Mouse (Mus musculus) small intestine, adult 2 months (tissue): ENCODE measurements around the gene Plekho2.

Experiments
- CTCF ChIP-seq: fragments of 200-500 bp; IDR thresholded peaks from 2 replicates; pipeline ENCODE4 v1.5.1; 2012; ENCODE audit warnings: low read depth, mild to moderate bottlenecking, control low read depth, inconsistent platforms, low read length, moderate library complexity, mixed read lengths; ENCODE audit not compliant: insufficient replicate concordance, insufficient read length; ENCODE audit errors: extremely low read depth
- POLR2A ChIP-seq: fragments of 200-500 bp; IDR thresholded peaks from 2 replicates; pipeline ENCODE4 v1.6.1; 2012; ENCODE audit warnings: low read depth, mild to moderate bottlenecking, control low read depth, inconsistent platforms, low read length, moderate library complexity

DNA sequence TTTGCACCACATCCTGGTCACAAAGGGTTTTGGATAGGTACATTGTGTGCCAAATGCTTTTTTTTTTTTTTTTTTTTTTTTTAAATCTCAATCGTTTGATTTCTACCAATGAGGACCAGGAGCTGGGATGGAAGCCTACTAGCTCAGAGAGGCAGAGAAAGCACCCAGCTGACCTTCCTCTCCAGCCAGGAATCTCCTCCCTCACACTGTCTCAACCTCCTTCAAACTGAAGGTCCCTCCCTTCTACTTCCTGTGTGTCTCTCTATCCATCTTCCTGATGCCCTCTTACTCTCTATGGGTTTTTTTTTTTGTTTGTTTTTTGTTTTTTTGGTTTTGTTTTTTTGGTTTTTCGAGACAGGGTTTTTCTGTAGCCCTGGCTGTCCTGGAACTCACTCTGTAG is 21.1 kb upstream of the Plekho2 start:
- no peak for TF ChIP-seq CTCF
- no peak for TF ChIP-seq POLR2A
